Mouse (Mus musculus) liver, postnatal 0 days (tissue): ENCODE measurements around the gene Bnc1.

Experiments used
- CTCF ChIP-seq: sonication (generic); IDR thresholded peaks from 2 replicates; pipeline ENCODE4 v1.5.1; 2016; ENCODE audit warnings: antibody characterized with exemption, low read depth
- EP300 ChIP-seq: IDR thresholded peaks from 2 replicates; pipeline ENCODE4 v1.6.1; 2016; ENCODE audit warnings: antibody characterized with exemption, low read depth, mild to moderate bottlenecking

GRCm38 (mm10) chr7:81934267-81934745, 57.8 kb downstream of the Bnc1 start, which contains the start of gene Hdgfl3:
- no peak for TF ChIP-seq CTCF
- no peak for TF ChIP-seq EP300
